Mouse (Mus musculus) C2C12 (cell line): ENCODE measurements around the gene Olfr821. TPM values are rescaled to one million over a fixed set of nuclear protein-coding genes. Genes with fewer than 3 reads are reported as not detected.

Experiments
- H3K27me3 ChIP-seq: one replicate; pipeline ENCODE4 v1.6.1; 2011; ENCODE audit not compliant: control insufficient read depth, insufficient read depth, insufficient read length
- H3K36me3 ChIP-seq: one replicate; pipeline ENCODE4 v1.6.1; 2011; ENCODE audit not compliant: control insufficient read depth, insufficient read depth
- H3K4me3 ChIP-seq: one replicate; pipeline ENCODE4 v1.5.1; 2011; ENCODE audit warnings: mild to moderate bottlenecking, control low read depth; ENCODE audit not compliant: poor library complexity, insufficient read depth, severe bottlenecking
- H3K79me2 ChIP-seq: one replicate; pipeline ENCODE4 v1.6.1; 2011; ENCODE audit not compliant: control insufficient read depth, insufficient read depth
- H3K79me3 ChIP-seq: one replicate; pipeline ENCODE4 v1.6.1; 2011; ENCODE audit warnings: low read depth, control low read depth
- H3ac ChIP-seq: one replicate; pipeline ENCODE3; 2011; ENCODE audit warnings: low read depth; ENCODE audit not compliant: control insufficient read depth, insufficient read length
- CEBPB ChIP-seq: IDR thresholded peaks from one replicate; pipeline ENCODE4 v1.6.1; 2011; ENCODE audit warnings: low read depth, mild to moderate bottlenecking, control low read depth, moderate library complexity
- CTCF ChIP-seq: IDR thresholded peaks from one replicate; pipeline ENCODE4 v1.5.1; 2011; ENCODE audit not compliant: control insufficient read depth, insufficient read depth, insufficient read length
- FOSL1 ChIP-seq: IDR thresholded peaks from one replicate; pipeline ENCODE4 v1.8.0; 2011; ENCODE audit warnings: mild to moderate bottlenecking, low read length; ENCODE audit not compliant: poor library complexity, insufficient read depth, severe bottlenecking
- MAX ChIP-seq: IDR thresholded peaks from one replicate; pipeline ENCODE4 v1.6.1; 2011; ENCODE audit warnings: mild to moderate bottlenecking, control low read depth
- MYOD1 ChIP-seq: IDR thresholded peaks from one replicate; pipeline ENCODE4 v1.6.1; 2011; ENCODE audit warnings: low read depth; ENCODE audit not compliant: control insufficient read depth, insufficient read length
- MYOG ChIP-seq: IDR thresholded peaks from one replicate; pipeline ENCODE4 v1.6.1; 2011; ENCODE audit not compliant: control insufficient read depth, insufficient read length; ENCODE audit errors: extremely low read depth
- USF1 ChIP-seq: IDR thresholded peaks from one replicate; pipeline ENCODE4 v1.6.1; 2011; ENCODE audit warnings: low read depth, mild to moderate bottlenecking, control low read depth, moderate library complexity
- polyA plus RNA-seq: library from polyadenylated mRNA; unstranded; fragments of >200 nt; fragmentation: generic; extraction: Trizol; gene quantifications from one replicate; pipeline ENCODE4 v1.2.1, GENCODE M21; 2012; ENCODE audit warnings: missing spikeins

Gene Olfr821
- polyA plus RNA-seq, 1 experiment: not detected

DNA sequence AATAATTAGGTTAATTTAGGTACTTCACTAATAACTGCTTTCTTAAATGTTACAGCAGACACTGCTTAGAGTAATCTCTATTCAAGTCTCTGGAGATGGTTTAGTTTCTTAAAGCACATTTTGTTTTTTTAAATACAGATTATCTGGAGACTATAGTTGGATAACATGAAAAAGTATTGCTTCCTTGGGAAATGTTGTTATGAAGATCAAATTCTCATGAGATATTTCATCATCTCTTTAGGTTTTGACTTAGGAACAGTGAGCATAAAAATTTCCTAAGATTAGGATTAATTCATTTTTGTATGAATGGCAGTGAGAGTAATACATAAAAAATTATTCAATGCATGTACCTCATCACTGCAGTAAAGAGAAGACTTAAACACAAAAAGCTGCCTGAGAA, 40.8 kb downstream of the Olfr821 start, which contains the start of gene Olfr822:
Olfr822 (plus strand) TSS at position 301 of the 400 bp plus-strand sequence.
- no peaks in the 10 kb centered on the region for H3K27me3 ChIP-seq
- no peaks in the 10 kb centered on the region for H3K79me2 ChIP-seq
- H3ac ChIP-seq: no peak within 1 kb of the TSS
- TF ChIP-seq USF1 (no peak), FOSL1 (no peak), CTCF (no peak), CEBPB (no peak), MYOD1 (no peak), MAX (no peak), MYOG (no peak)
- no peaks in the 10 kb centered on the region for H3K36me3 ChIP-seq
- H3K4me3 ChIP-seq: no peak within 1 kb of the TSS
- no peaks in the 10 kb centered on the region for H3K79me3 ChIP-seq

Other genes starting within 250 kb of the Olfr821 start
- not detected for gene Olfr810, start 235.4 kb upstream of the Olfr821 start, polyA plus RNA-seq
- gene Olfr811, start 226.0 kb upstream of the Olfr821 start, polyA plus RNA-seq: not detected
- gene Olfr812, start 184.3 kb upstream of the Olfr821 start, polyA plus RNA-seq: not detected
- not detected for gene Olfr813, start 175.0 kb upstream of the Olfr821 start, polyA plus RNA-seq
- gene Olfr814, start 150.5 kb upstream of the Olfr821 start, polyA plus RNA-seq: not detected
- gene Olfr815, start 124.5 kb upstream of the Olfr821 start, polyA plus RNA-seq: not detected
- not detected for gene Olfr816, start 114.8 kb upstream of the Olfr821 start, polyA plus RNA-seq
- not detected for gene Olfr818, start 81.2 kb upstream of the Olfr821 start, polyA plus RNA-seq
- not detected for gene Olfr819, start 63.1 kb upstream of the Olfr821 start, polyA plus RNA-seq
- gene Olfr247, start 54.2 kb upstream of the Olfr821 start, polyA plus RNA-seq: not detected
- not detected for gene Gm10310, start 45.3 kb upstream of the Olfr821 start, polyA plus RNA-seq
- not detected for gene Olfr820, start 17.7 kb upstream of the Olfr821 start, polyA plus RNA-seq
- not detected for gene Olfr822, start 40.9 kb downstream of the Olfr821 start, polyA plus RNA-seq
- gene Olfr823, start 85.0 kb downstream of the Olfr821 start, polyA plus RNA-seq: not detected
- not detected for gene Olfr824, start 99.7 kb downstream of the Olfr821 start, polyA plus RNA-seq
- gene Olfr825, start 136.4 kb downstream of the Olfr821 start, polyA plus RNA-seq: not detected
- not detected for gene Olfr826, start 153.8 kb downstream of the Olfr821 start, polyA plus RNA-seq
- gene Olfr827, start 184.1 kb downstream of the Olfr821 start, polyA plus RNA-seq: not detected
- not detected for gene Neurod4, start 249.9 kb downstream of the Olfr821 start, polyA plus RNA-seq